ENCODE assay signal across 11 mouse cellular contexts in the genomic region with DNA sequence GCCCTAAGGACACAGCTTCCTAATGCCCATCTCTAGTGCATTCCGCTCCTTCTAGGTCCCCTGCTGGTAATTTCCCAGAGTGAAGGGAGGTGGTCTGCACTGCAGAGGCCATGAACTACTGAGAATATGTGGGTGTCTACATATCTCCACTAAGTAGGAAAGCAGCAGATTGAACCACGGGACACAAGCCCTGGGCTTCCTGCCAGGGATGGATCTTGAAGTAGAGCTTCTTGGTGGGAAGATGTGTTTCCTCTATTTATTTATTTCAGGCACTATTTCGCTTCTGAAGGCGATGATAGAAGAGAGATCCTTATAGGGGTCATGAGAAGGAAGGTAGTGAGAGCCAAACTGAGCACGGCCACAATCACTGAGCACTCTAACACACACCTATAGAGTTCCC.
A peak's percentile ranks its signal among the peaks of the same experiment; 100 is the strongest.
DNase-seq lines count a peak whose midpoint lies in the region; ATAC-seq lines count a peak whose summit lies in the region.
"Had no signal": no experiment of that assay in that cellular context is flagged by ENCODE, and none has a peak within 500 bp of the region (broad histone marks: within the 10 kb centered on the region; RNA-seq: fewer than 3 reads in every experiment).

No protein-coding gene starts in this region.

- no peak for DNase-seq in forebrain, embryonic 11.5 days (ENCODE audit: low spot score)
- peak; percentile 38 for DNase-seq in kidney, postnatal 10 days
- no peak for DNase-seq in kidney, adult 9 months
- DNase-seq in cerebellum, postnatal 14 days = peak; percentile 47 to 53
- no peak for DNase-seq in layer of hippocampus, postnatal 36 days
- DNase-seq: adrenal gland, adult 2 months; thymus, postnatal 25 days had no signal

- no peak for ATAC-seq in forebrain, embryonic 16.5 days
- no peak for ATAC-seq in forebrain, embryonic 11.5 days (replicated peaks; ENCODE audit: low FRiP score)
- ATAC-seq in midbrain, embryonic 13.5 days = no peak
- ATAC-seq in megakaryocyte progenitor cell, adult 5-6 weeks (replicated peaks; ENCODE audit: poor library complexity) = no peak
- ATAC-seq: CD4-positive, CD25-positive, alpha-beta regulatory T cell, adult 4 months had no signal

- H3K9ac ChIP-seq in forebrain, embryonic 16.5 days (replicated peaks; ENCODE audit: low read depth, low read length) = no peak overlapping the region
- no peak overlapping the region for H3K9ac ChIP-seq in forebrain, embryonic 11.5 days (ENCODE audit: low read length)
- no peak overlapping the region for H3K9ac ChIP-seq in midbrain, embryonic 13.5 days (replicated peaks)

- peaks cover 19% of the 10 kb centered on the region for H3K4me1 ChIP-seq in forebrain, embryonic 16.5 days (replicated peaks; ENCODE audit: control insufficient read depth, insufficient read depth, low read length)
- peaks cover 5% of the 10 kb centered on the region; the same call in 1 of the 2 replicates for H3K4me1 ChIP-seq in forebrain, embryonic 11.5 days (replicated peaks; ENCODE audit: control insufficient read depth, insufficient read depth, low read length)
- H3K4me1 ChIP-seq in midbrain, embryonic 13.5 days (replicated peaks) = peaks cover 24% of the 10 kb centered on the region

- no peaks in the 10 kb centered on the region; the same call in 1 of the 2 replicates for H3K27me3 ChIP-seq in forebrain, embryonic 16.5 days (replicated peaks; ENCODE audit: control insufficient read depth, insufficient read depth, low read length)
- no peaks in the 10 kb centered on the region; the same call in 1 of the 2 replicates for H3K27me3 ChIP-seq in forebrain, embryonic 11.5 days (ENCODE audit: control insufficient read depth, insufficient read depth, low read length)
- H3K27me3 ChIP-seq in midbrain, embryonic 13.5 days = peaks cover 6% of the 10 kb centered on the region

- H3K36me3 ChIP-seq in forebrain, embryonic 16.5 days (ENCODE audit: control insufficient read depth, insufficient read depth) = no peaks in the 10 kb centered on the region
- no peaks in the 10 kb centered on the region for H3K36me3 ChIP-seq in forebrain, embryonic 11.5 days (ENCODE audit: control insufficient read depth, insufficient read depth, low read length)
- H3K36me3 ChIP-seq in midbrain, embryonic 13.5 days = no peaks in the 10 kb centered on the region

- WGBS in forebrain, embryonic 16.5 days = 90% methylated on average over 5 of the region's 5 CpGs
- WGBS in forebrain, embryonic 11.5 days = 92% methylated on average over 5 of the region's 5 CpGs
- 93% methylated on average over 5 of the region's 5 CpGs for WGBS in midbrain, embryonic 13.5 days

- no peak overlapping the region for H3K27ac ChIP-seq in forebrain, embryonic 16.5 days (ENCODE audit: low read length)
- no peak overlapping the region for H3K27ac ChIP-seq in forebrain, embryonic 11.5 days (ENCODE audit: low read depth, low read length)
- no peak overlapping the region for H3K27ac ChIP-seq in midbrain, embryonic 13.5 days

- H3K4me3 ChIP-seq in forebrain, embryonic 16.5 days (replicated peaks; ENCODE audit: low read length) = no peak overlapping the region
- H3K4me3 ChIP-seq in forebrain, embryonic 11.5 days (ENCODE audit: low read depth, low read length) = no peak overlapping the region
- no peak overlapping the region for H3K4me3 ChIP-seq in midbrain, embryonic 13.5 days (replicated peaks)

- no peaks in the 10 kb centered on the region for H3K9me3 ChIP-seq in forebrain, embryonic 16.5 days (ENCODE audit: control insufficient read depth, low read length)
- no peaks in the 10 kb centered on the region for H3K9me3 ChIP-seq in forebrain, embryonic 11.5 days (ENCODE audit: control insufficient read depth, low read length)
- H3K9me3 ChIP-seq in midbrain, embryonic 13.5 days = no peaks in the 10 kb centered on the region

- H3K4me2 ChIP-seq in forebrain, embryonic 16.5 days (ENCODE audit: low read length) = peak overlapping the region; percentile 23; the same call in 1 of the 2 replicates
- no peak overlapping the region for H3K4me2 ChIP-seq in forebrain, embryonic 11.5 days (ENCODE audit: low read depth, low read length, severe bottlenecking)
- H3K4me2 ChIP-seq in midbrain, embryonic 13.5 days (replicated peaks) = peak overlapping the region; percentile 89

Comparison
In these comparisons a context has a peak if more than half of its experiments do, and no peak if none do; other contexts are left out.
1. DNase-seq: peak in kidney, postnatal 10 days (single experiment) and cerebellum, postnatal 14 days (2 of 2); none in forebrain, embryonic 11.5 days (single experiment), kidney, adult 9 months (single experiment) and layer of hippocampus, postnatal 36 days (0 of 2).